Mouse (Mus musculus) left cerebral cortex, adult 18-20 months (tissue): ENCODE results near the gene Kirrel2. TPM values are rescaled to one million over a fixed set of nuclear protein-coding genes. Genes with fewer than 3 reads are reported as not detected.
A peak's percentile ranks its signal among the peaks of the same experiment; 100 is the strongest.

Source experiments
- DNase-seq, 2 experiments: peaks; one replicate each; pipeline ENCODE4 v3.0.0; 2021 to 2022; ENCODE audit warnings: low spot score in 2 of 2, mixed read lengths in 1 of 2
- total RNA-seq, 2 experiments: library from RNA; stranded (reverse); gene quantifications; 2 replicates each; pipeline ENCODE4 v1.2.3; 2021

The Kirrel2 gene
- total RNA-seq, 2 experiments from 2014 or later = 8.2 to 8.3 TPM

- no peak for DNase-seq
These were observed 4.2 kb downstream of the Kirrel2 start for GRCm38 (mm10) chr7:30453327-30453726.

GRCm38 (mm10) chr7:30450241-30450640 is 7.2 kb downstream of the Kirrel2 start:
- DNase-seq = no peak

- peak; percentile 84 to 90 for DNase-seq
These were observed 12.3 kb downstream of the Kirrel2 start, which contains the start of gene Aplp1 for GRCm38 (mm10) chr7:30444971-30445751. TSS of gene Aplp1 (minus strand) at chr7:30445535.

- DNase-seq = peak; percentile 58 to 79
These were observed 13.1 kb downstream of the Kirrel2 start for GRCm38 (mm10) chr7:30444154-30444970.

GRCm38 (mm10) chr7:30443696-30444095 is 13.8 kb downstream of the Kirrel2 start:
- no peak for DNase-seq

- peak; percentile 67 to 73 for DNase-seq
These were observed 16.8 kb downstream of the Kirrel2 start for GRCm38 (mm10) chr7:30440697-30441096.

GRCm38 (mm10) chr7:30439734-30440133 is 17.8 kb downstream of the Kirrel2 start:
- no peak for DNase-seq

GRCm38 (mm10) chr7:30436879-30437278 is 20.6 kb downstream of the Kirrel2 start:
- no peak for DNase-seq

- DNase-seq = no peak
These were observed 22.3 kb downstream of the Kirrel2 start for GRCm38 (mm10) chr7:30435156-30435555.

GRCm38 (mm10) chr7:30434701-30435100 is 22.8 kb downstream of the Kirrel2 start:
- no peak for DNase-seq

GRCm38 (mm10) chr7:30434238-30434637 is 23.3 kb downstream of the Kirrel2 start:
- no peak for DNase-seq

GRCm38 (mm10) chr7:30431793-30432192 is 25.7 kb downstream of the Kirrel2 start:
- DNase-seq = peak; percentile 86 to 90

GRCm38 (mm10) chr7:30430191-30430590 is 27.3 kb downstream of the Kirrel2 start:
- no peak for DNase-seq

GRCm38 (mm10) chr7:30429327-30429726 is 28.2 kb downstream of the Kirrel2 start:
- DNase-seq = no peak

GRCm38 (mm10) chr7:30423071-30423641 is 34.3 kb downstream of the Kirrel2 start:
- DNase-seq = peak; percentile 66 to 74

- peak in 1 of 2 experiments; percentile 48 for DNase-seq
These were observed 34.9 kb downstream of the Kirrel2 start for GRCm38 (mm10) chr7:30422560-30422959.

- peak; percentile 96 for DNase-seq
These were observed 35.5 kb downstream of the Kirrel2 start for GRCm38 (mm10) chr7:30421890-30422435.

- peak; percentile 56 to 61 for DNase-seq
These were observed 36.2 kb downstream of the Kirrel2 start, which contains the start of gene Nfkbid for GRCm38 (mm10) chr7:30421175-30421889. TSS of gene Nfkbid (plus strand) at chr7:30421732.

GRCm38 (mm10) chr7:30420673-30421072 is 36.8 kb downstream of the Kirrel2 start:
- DNase-seq = no peak
